Mouse (Mus musculus): ENCODE measurements around the gene Ippk. TPM values are rescaled to one million over a fixed set of nuclear protein-coding genes. Genes with fewer than 3 reads are reported as not detected.

Gene Ippk
- polyA plus RNA-seq, 1 experiment, result not detected

- under 1% methylated on average over 15 of the region's 15 CpGs for WGBS
- peak overlapping the region; percentile 27; the same call in 1 of the 2 replicates for H3K27ac ChIP-seq (ENCODE audit: insufficient read depth, low read depth, low read length)
These were observed 513 bp downstream of the Ippk start for GRCm38 (mm10) chr13:49421606-49421917.

GRCm38 (mm10) chr13:49421959-49422358, 910 bp downstream of the Ippk start:
- peak overlapping the region; percentile 27; the same call in 1 of the 2 replicates for H3K27ac ChIP-seq (ENCODE audit: insufficient read depth, low read depth, low read length)
- TF ChIP-seq POLR2A (IDR thresholded peaks at IDR 0.05; ENCODE audit: insufficient read depth, low read depth, low read length), result no peak
- TF ChIP-seq CTCF (IDR thresholded peaks at IDR 0.05; ENCODE audit: insufficient read depth, low read depth, low read length), result no peak
- peak overlapping the region; percentile 63 for H3K4me3 ChIP-seq (ENCODE audit: insufficient read depth, low read depth, low read length)
- peaks cover 12% of the 10 kb centered on the region for H3K4me1 ChIP-seq (ENCODE audit: control insufficient read depth, insufficient read depth, low read length)
- 9% methylated on average over 4 of the region's 4 CpGs for WGBS

More at GRCm38 (mm10) chr13:49421606-49421917, 513 bp downstream of the Ippk start:
- TF ChIP-seq CTCF (IDR thresholded peaks at IDR 0.05; ENCODE audit: insufficient read depth, low read depth, low read length) (no peak), POLR2A (IDR thresholded peaks at IDR 0.05; ENCODE audit: insufficient read depth, low read depth, low read length) (no peak)
- peaks cover 12% of the 10 kb centered on the region for H3K4me1 ChIP-seq (ENCODE audit: control insufficient read depth, insufficient read depth, low read length)
- H3K4me3 ChIP-seq (ENCODE audit: insufficient read depth, low read depth, low read length), result peak overlapping the region; percentile 63

GRCm38 (mm10) chr13:49426736-49427135, 5.7 kb downstream of the Ippk start:
- TF ChIP-seq POLR2A (IDR thresholded peaks at IDR 0.05; ENCODE audit: insufficient read depth, low read depth, low read length), result no peak
- no peak for TF ChIP-seq CTCF (IDR thresholded peaks at IDR 0.05; ENCODE audit: insufficient read depth, low read depth, low read length)
- Histone ChIP-seq H3K4me1 (ENCODE audit: control insufficient read depth, insufficient read depth, low read length) (peaks cover 26% of the 10 kb centered on the region), H3K4me3 (ENCODE audit: insufficient read depth, low read depth, low read length) (no peak overlapping the region), H3K27ac (ENCODE audit: insufficient read depth, low read depth, low read length) (no peak overlapping the region)
- 72% methylated on average over 3 of the region's 3 CpGs for WGBS

DNA sequence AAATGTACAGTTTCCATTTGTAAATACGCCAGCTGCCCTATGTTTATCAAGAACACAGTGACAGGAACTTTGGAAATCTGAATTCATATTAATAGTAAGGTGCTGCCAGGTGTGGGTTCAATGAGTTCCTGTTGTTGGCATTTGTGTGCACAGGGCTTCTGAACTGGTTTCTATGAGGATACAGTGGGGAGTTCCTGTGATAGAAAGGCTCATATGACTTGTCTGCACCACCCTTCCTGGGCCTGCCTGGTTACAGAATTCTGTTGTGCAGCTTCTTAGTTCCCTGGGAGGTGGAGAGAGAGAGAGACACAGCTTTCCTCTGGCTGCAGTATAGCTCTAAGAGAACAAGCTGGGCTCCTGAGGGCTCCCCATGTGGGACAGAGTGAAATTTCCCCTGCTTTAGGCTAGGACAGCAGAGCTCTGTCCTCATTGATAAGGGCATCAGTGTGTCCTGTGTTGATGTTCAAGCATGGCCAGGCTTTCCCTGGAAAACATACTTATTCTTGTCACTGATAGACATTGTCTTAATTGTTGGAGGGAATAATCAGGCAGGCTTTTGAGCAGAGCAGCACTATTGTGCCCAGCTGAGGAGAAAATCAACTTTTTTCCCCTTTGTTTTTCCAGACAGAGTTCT, 7.1 kb downstream of the Ippk start:
- Histone ChIP-seq H3K4me3 (ENCODE audit: insufficient read depth, low read depth, low read length) (no peak overlapping the region), H3K4me1 (ENCODE audit: control insufficient read depth, insufficient read depth, low read length) (peaks cover 16% of the 10 kb centered on the region), H3K27ac (ENCODE audit: insufficient read depth, low read depth, low read length) (no peak overlapping the region)
- no peak for TF ChIP-seq POLR2A (IDR thresholded peaks at IDR 0.05; ENCODE audit: insufficient read depth, low read depth, low read length)
- TF ChIP-seq CTCF (IDR thresholded peaks at IDR 0.05; ENCODE audit: insufficient read depth, low read depth, low read length), result no peak
- 91% methylated on average over 1 of the region's 1 CpGs for WGBS

GRCm38 (mm10) chr13:49430529-49430928, 9.5 kb downstream of the Ippk start:
- peaks cover 16% of the 10 kb centered on the region for H3K4me1 ChIP-seq (ENCODE audit: control insufficient read depth, insufficient read depth, low read length)
- no peak overlapping the region for H3K27ac ChIP-seq (ENCODE audit: insufficient read depth, low read depth, low read length)
- TF ChIP-seq CTCF (IDR thresholded peaks at IDR 0.05; ENCODE audit: insufficient read depth, low read depth, low read length), result no peak
- no peak for TF ChIP-seq POLR2A (IDR thresholded peaks at IDR 0.05; ENCODE audit: insufficient read depth, low read depth, low read length)
- 78% methylated on average over 4 of the region's 4 CpGs for WGBS
- no peak overlapping the region for H3K4me3 ChIP-seq (ENCODE audit: insufficient read depth, low read depth, low read length)

GRCm38 (mm10) chr13:49433268-49434029, 12.4 kb downstream of the Ippk start:
- peaks cover 9% of the 10 kb centered on the region for H3K4me1 ChIP-seq (ENCODE audit: control insufficient read depth, insufficient read depth, low read length)
- no peak for TF ChIP-seq POLR2A (IDR thresholded peaks at IDR 0.05; ENCODE audit: insufficient read depth, low read depth, low read length)
- no peak for TF ChIP-seq CTCF (IDR thresholded peaks at IDR 0.05; ENCODE audit: insufficient read depth, low read depth, low read length)
- WGBS, result 92% methylated on average over 2 of the region's 2 CpGs
- no peak overlapping the region for H3K4me3 ChIP-seq (ENCODE audit: insufficient read depth, low read depth, low read length)
- no peak overlapping the region for H3K27ac ChIP-seq (ENCODE audit: insufficient read depth, low read depth, low read length)

DNA sequence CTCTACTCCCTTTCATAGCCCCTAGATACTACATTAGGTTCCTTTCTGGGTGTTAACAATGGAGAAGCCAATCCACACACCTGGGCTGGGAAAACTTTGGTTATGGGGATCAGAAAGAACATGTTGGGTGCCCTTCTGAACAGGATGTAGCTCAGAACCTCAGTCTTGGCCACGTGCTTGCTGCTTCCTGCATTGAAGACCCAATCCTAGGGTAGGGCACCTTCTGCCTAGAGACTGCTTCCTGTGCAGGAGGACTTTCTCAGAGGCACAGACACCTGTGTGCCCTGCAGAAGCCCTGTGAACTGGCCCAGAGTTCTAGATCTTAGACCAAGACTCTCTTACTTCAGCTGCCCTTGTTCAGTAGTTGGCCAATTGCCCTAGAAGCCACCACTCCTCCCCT, 14.7 kb downstream of the Ippk start:
- TF ChIP-seq POLR2A (IDR thresholded peaks at IDR 0.05; ENCODE audit: insufficient read depth, low read depth, low read length) (no peak), CTCF (IDR thresholded peaks at IDR 0.05; ENCODE audit: insufficient read depth, low read depth, low read length) (no peak)
- no peak overlapping the region for H3K27ac ChIP-seq (ENCODE audit: insufficient read depth, low read depth, low read length)

DNA sequence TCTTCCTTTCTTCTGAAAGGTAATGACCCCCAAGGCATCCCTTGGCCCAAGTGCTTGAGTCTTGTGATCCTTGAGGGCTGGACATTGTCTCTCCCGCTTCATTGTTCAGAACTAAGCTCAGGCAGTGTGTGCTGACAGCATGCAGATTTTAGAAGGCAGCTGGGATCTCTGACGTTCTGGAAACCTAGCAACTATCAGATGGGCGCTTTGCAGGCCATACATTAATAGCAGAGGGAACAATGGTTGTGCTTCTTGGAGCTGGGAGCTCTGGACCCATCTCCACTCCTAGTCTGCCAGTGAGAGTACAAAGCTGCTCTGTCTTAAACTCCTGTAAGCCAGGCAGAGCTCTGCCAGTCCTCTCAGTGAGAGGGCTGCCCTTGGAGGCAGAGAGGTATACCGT, 15.1 kb downstream of the Ippk start:
- H3K27ac ChIP-seq (ENCODE audit: insufficient read depth, low read depth, low read length), result no peak overlapping the region

More for the DNA sequence above, 14.7 kb downstream of the Ippk start:
- peaks cover 4% of the 10 kb centered on the region; the same call in 1 of the 2 replicates for H3K4me1 ChIP-seq (ENCODE audit: control insufficient read depth, insufficient read depth, low read length)
- no peak overlapping the region for H3K4me3 ChIP-seq (ENCODE audit: insufficient read depth, low read depth, low read length)
- WGBS, result 86% methylated on average over 1 of the region's 1 CpGs

GRCm38 (mm10) chr13:49444451-49444850, 23.4 kb downstream of the Ippk start:
- no peak overlapping the region for H3K4me3 ChIP-seq (ENCODE audit: insufficient read depth, low read depth, low read length)
- peak overlapping the region; percentile 74 for H3K27ac ChIP-seq (ENCODE audit: insufficient read depth, low read depth, low read length)
- peaks cover 15% of the 10 kb centered on the region for H3K4me1 ChIP-seq (ENCODE audit: control insufficient read depth, insufficient read depth, low read length)
- TF ChIP-seq CTCF (IDR thresholded peaks at IDR 0.05; ENCODE audit: insufficient read depth, low read depth, low read length) (no peak), POLR2A (IDR thresholded peaks at IDR 0.05; ENCODE audit: insufficient read depth, low read depth, low read length) (no peak)
- 66% methylated on average over 6 of the region's 6 CpGs for WGBS

More for the DNA sequence above, 15.1 kb downstream of the Ippk start:
- 73% methylated on average over 4 of the region's 4 CpGs for WGBS
- no peak for TF ChIP-seq CTCF (IDR thresholded peaks at IDR 0.05; ENCODE audit: insufficient read depth, low read depth, low read length)
- no peak for TF ChIP-seq POLR2A (IDR thresholded peaks at IDR 0.05; ENCODE audit: insufficient read depth, low read depth, low read length)
- H3K4me1 ChIP-seq (ENCODE audit: control insufficient read depth, insufficient read depth, low read length), result peaks cover 4% of the 10 kb centered on the region; the same call in 1 of the 2 replicates
- no peak overlapping the region for H3K4me3 ChIP-seq (ENCODE audit: insufficient read depth, low read depth, low read length)
